Mouse (Mus musculus): ENCODE results near the gene Spcs2. TPM values are rescaled to one million over a fixed set of nuclear protein-coding genes. Genes with fewer than 3 reads are reported as not detected.

The Spcs2 gene
- polyA plus RNA-seq, 1 experiment from 2014 or later, result 360 TPM

DNA sequence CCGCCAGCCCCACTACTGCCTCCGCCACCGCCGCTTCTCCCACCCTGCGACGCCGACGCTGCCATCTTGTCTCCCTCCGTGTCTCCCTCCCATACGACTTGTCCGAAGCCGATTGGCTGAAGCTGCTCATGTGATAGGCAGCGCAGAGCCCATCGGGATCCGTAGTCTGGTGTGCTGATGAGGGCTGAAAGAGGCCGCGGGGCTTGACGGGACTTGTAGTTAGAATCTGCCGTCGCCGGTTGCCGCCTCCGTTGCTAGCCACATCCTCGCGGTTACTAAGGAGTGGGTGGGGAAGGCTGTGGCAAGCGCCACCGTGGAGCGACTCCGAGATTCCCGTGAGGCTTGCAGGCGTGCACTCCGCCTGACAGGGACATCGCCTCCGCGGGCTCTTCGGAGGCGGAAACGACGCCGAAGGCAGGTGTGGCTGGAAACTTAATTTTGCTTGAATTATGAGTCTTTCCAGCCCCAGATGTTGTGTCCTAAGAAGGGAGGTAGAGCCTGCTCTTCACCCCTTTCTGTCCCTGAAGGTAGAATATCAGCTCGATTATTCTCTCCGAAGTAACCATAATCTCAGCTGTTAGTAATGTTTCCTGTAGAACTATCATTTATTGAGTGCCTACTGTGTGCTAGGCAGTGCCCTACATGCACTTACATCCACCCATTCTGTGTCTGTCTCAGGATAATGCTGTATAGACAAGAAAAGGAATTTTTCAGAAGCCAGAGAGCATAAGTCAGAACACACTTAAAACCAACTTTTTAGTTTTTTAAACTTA is 4.3 kb downstream of the Spcs2 start, which contains the start of gene Xrra1:
TSS of gene Xrra1 (plus strand) at position 304 of the 773 bp plus-strand sequence.
- Histone ChIP-seq H3K4me3 (peak within 1 kb of the TSS; percentile 68), H3K27me3 (no peaks in the 10 kb centered on the region), H3K4me1 (peaks cover 19% of the 10 kb centered on the region), H3K9me3 (no peaks in the 10 kb centered on the region), H3K4me2 (peak within 1 kb of the TSS; percentile 87), H3K9ac (peak within 1 kb of the TSS; percentile 88), H3K36me3 (peaks cover 20% of the 10 kb centered on the region), H3K27ac (peak within 1 kb of the TSS; percentile 30; the same call in 1 of the 2 replicates)
- under 1% methylated on average over 42 of the region's 42 CpGs for WGBS
- peak; percentile 97 for ATAC-seq (ENCODE audit: insufficient number of reproducible peaks, insufficient read depth, low FRiP score, low TSS enrichment, low read depth)

DNA sequence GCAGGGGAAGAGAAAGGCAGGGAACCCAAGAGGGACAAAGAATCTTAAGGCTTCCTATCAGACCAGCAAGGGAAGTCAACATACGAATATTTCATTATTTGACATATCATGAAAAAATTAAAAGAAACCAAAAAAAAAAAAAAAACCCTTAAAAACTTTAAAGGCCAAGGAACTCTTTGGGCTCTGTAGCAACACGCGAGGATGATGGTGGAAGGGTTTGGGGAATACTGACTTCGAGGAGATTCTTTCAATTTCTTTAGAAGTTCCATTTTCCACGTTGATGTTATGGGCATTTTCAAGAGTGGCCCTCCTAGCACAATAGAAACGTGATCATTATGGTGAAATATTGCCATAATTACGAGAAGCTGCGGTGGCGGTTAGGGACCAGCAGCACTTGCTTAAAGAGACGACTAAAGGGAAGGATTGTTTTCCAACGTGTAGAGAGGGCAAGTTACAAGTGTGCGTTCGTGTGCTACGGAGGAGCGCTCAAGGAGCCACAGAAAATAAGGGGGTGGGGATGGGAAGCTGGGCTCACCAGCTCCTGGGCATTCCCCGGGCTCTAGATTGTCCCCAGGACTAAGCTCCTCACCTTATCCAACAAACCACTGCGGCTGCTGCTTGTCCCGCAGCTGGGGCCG is 5.0 kb downstream of the Spcs2 start:
- peak overlapping the region; percentile 88 for H3K9ac ChIP-seq
- peaks cover 27% of the 10 kb centered on the region for H3K36me3 ChIP-seq
- under 1% methylated on average over 19 of the region's 19 CpGs for WGBS
- H3K4me2 ChIP-seq, result peak overlapping the region; percentile 87
- peak overlapping the region; percentile 30; the same call in 1 of the 2 replicates for H3K27ac ChIP-seq
- peak overlapping the region; percentile 68 for H3K4me3 ChIP-seq
- H3K27me3 ChIP-seq, result no peaks in the 10 kb centered on the region
- no peaks in the 10 kb centered on the region for H3K9me3 ChIP-seq
- ATAC-seq (ENCODE audit: insufficient number of reproducible peaks, insufficient read depth, low FRiP score, low TSS enrichment, low read depth), result 0 out of 2 replicates have a peak, but pooled peaks have one; percentile 34
- H3K4me1 ChIP-seq, result peaks cover 19% of the 10 kb centered on the region

DNA sequence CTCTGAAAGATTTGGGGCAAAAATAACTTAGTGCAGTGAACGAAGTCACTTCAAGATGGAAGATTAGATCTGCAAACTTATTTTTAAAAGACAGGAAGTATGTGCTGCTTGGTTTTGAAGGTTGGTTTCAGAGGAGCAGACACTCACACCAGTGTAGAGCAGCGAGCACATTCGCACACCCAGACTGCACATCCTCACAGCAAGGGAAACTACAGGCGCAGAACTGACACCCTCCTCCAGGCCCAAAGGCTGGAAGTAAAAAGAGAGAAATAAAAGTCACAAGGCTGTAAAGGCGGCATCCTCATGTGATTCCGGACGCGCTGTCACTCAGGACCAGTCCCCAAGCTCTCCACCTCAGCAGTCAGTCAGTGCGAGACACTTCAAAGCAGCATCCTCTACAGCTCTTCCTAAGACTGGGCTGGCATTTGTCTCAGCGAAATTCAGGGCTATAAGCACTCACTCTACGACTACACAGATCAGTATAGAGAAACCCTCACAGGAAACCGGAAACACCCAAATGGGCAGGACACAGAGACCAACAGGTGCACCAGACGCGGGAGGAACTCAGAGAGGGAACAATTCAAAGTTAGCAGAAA is 6.9 kb downstream of the Spcs2 start:
- Histone ChIP-seq H3K4me2 (no peak overlapping the region), H3K4me1 (peaks cover 25% of the 10 kb centered on the region), H3K9me3 (no peaks in the 10 kb centered on the region), H3K27ac (no peak overlapping the region), H3K9ac (peak overlapping the region; percentile 22; the same call in 1 of the 2 replicates), H3K36me3 (peaks cover 34% of the 10 kb centered on the region), H3K27me3 (no peaks in the 10 kb centered on the region), H3K4me3 (0 out of 2 replicates have a peak overlapping the region, but pooled peaks have one; percentile 2)
- ATAC-seq (ENCODE audit: insufficient number of reproducible peaks, insufficient read depth, low FRiP score, low TSS enrichment, low read depth), result no peak
- WGBS, result 90% methylated on average over 14 of the region's 14 CpGs

DNA sequence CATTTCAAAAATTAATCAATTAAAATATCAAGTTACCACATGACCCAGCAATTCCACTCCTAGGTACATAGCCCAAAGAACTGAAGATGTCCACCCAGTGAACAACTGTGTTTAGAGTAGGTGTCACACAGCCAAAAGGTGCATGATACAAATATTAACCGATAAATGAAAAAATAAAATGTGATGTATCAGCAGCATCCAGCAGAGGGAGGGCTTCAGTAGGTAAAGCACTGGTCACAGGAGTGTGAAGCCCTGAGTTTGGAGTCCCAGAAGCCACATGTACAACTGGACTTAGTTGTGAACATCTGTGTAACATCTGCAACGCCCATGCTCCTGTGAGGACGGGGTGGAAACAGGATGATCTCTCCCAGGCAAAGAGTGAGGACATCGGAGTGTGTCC is 9.0 kb downstream of the Spcs2 start:
- H3K27me3 ChIP-seq, result no peaks in the 10 kb centered on the region
- H3K9ac ChIP-seq, result no peak overlapping the region
- 75% methylated on average over 4 of the region's 4 CpGs for WGBS
- H3K9me3 ChIP-seq, result no peaks in the 10 kb centered on the region
- ATAC-seq (ENCODE audit: insufficient number of reproducible peaks, insufficient read depth, low FRiP score, low TSS enrichment, low read depth), result no peak
- H3K4me3 ChIP-seq, result no peak overlapping the region
- H3K27ac ChIP-seq, result no peak overlapping the region
- H3K4me2 ChIP-seq, result no peak overlapping the region
- peaks cover 34% of the 10 kb centered on the region for H3K36me3 ChIP-seq
- peaks cover 25% of the 10 kb centered on the region for H3K4me1 ChIP-seq

DNA sequence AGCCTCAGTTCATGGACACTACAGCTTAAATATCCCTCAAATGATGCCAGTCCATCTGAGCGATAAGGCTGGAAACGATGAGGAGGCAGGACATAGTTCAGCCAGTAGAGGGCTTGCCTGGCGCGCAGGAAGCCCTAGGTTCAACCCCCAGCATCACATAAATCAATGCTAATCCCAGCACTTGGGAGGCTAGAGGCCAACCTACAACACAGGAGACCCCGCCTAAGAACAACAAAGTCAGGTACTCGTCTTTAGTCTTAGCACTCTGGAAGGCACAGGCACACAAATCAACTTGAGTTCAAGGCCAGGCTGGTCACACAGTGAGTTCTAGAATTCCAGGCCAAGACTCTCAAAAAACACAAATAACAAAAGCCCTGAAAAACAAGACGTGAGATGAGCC is 9.9 kb downstream of the Spcs2 start:
- WGBS, result 89% methylated on average over 7 of the region's 7 CpGs
- Histone ChIP-seq H3K9me3 (no peaks in the 10 kb centered on the region), H3K9ac (no peak overlapping the region), H3K27ac (no peak overlapping the region), H3K4me3 (no peak overlapping the region), H3K27me3 (no peaks in the 10 kb centered on the region), H3K4me1 (peaks cover 23% of the 10 kb centered on the region), H3K4me2 (no peak overlapping the region), H3K36me3 (peaks cover 42% of the 10 kb centered on the region)
- no peak for ATAC-seq (ENCODE audit: insufficient number of reproducible peaks, insufficient read depth, low FRiP score, low TSS enrichment, low read depth)

DNA sequence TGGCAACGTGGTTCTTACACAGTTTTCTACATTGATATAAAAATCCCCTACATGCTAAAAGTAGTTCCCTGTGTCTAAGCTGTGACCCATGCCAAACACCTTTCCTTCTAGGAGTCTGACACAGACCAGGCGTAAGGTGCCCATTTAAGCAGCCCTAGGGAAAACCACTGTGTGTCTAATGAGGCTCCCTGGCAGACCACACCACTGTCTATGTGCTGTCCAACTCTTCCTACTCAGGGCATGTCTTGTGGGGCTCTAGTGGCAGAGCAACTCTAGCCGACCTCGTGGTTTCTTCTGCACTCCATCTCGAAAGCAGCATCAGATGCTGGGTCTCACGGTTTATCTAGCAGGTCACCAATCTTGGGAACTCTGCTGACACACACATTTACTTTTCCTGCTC is 11.6 kb downstream of the Spcs2 start:
- H3K9ac ChIP-seq, result no peak overlapping the region

DNA sequence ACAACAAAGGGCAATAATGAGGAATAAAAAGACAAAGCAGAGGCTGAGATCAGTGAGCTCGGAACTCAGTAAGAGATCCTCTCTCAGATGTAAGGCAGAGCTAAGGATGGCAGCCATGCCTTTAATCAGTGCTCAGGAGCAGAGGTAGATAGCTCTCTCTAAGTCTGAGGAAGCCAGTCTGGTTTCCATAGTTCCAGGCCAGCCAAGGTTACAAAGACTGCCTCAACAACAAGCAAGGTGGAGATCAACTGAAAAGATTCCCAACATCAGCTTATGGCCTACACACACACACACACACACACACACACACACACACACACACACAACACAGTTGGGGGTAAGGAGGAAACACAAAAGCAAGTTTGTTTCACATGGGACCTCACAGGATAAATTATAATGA is 12.1 kb downstream of the Spcs2 start:
- H3K9me3 ChIP-seq, result no peaks in the 10 kb centered on the region
- H3K4me1 ChIP-seq, result peaks cover 7% of the 10 kb centered on the region; the same call in 1 of the 2 replicates
- H3K4me2 ChIP-seq, result no peak overlapping the region
- no peak overlapping the region for H3K4me3 ChIP-seq
- no peak overlapping the region for H3K27ac ChIP-seq
- 63% methylated on average over 1 of the region's 1 CpGs for whole genome bisulfite sequencing
- no peak for ATAC-seq (ENCODE audit: insufficient number of reproducible peaks, insufficient read depth, low FRiP score, low TSS enrichment, low read depth)
- no peaks in the 10 kb centered on the region for H3K27me3 ChIP-seq
- peaks cover 54% of the 10 kb centered on the region for H3K36me3 ChIP-seq
- no peak overlapping the region for H3K9ac ChIP-seq

More for the DNA sequence above, 11.6 kb downstream of the Spcs2 start:
- no peak for ATAC-seq (ENCODE audit: insufficient number of reproducible peaks, insufficient read depth, low FRiP score, low TSS enrichment, low read depth)
- no peaks in the 10 kb centered on the region for H3K9me3 ChIP-seq
- H3K4me1 ChIP-seq, result peaks cover 12% of the 10 kb centered on the region
- no peak overlapping the region for H3K4me2 ChIP-seq
- WGBS, result 83% methylated on average over 6 of the region's 6 CpGs
- no peaks in the 10 kb centered on the region for H3K27me3 ChIP-seq
- H3K36me3 ChIP-seq, result peaks cover 53% of the 10 kb centered on the region
- H3K27ac ChIP-seq, result no peak overlapping the region
- no peak overlapping the region for H3K4me3 ChIP-seq

DNA sequence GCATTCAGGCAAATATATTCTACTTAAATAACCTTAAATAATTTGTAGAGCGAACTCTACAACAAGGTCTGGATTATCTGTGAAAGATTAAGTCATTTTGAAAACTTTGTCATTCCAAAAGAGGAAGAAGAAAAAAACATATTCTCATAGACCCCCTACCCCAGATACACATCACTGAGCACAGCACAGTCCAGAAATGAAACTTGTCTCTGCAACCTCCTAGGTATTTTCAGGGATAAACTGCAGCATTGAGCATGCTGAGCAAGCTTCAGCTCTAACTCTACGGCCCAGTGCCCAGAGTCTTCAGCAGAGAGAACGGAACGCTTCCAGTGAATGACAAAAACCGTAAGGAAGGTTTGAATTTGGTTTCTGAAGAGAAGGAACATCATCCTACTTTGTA is 12.7 kb downstream of the Spcs2 start:
- H3K4me2 ChIP-seq, result no peak overlapping the region
- no peaks in the 10 kb centered on the region for H3K9me3 ChIP-seq
- no peaks in the 10 kb centered on the region for H3K27me3 ChIP-seq
- H3K4me3 ChIP-seq, result no peak overlapping the region
- WGBS, result 96% methylated on average over 5 of the region's 5 CpGs
- no peak for ATAC-seq (ENCODE audit: insufficient number of reproducible peaks, insufficient read depth, low FRiP score, low TSS enrichment, low read depth)
- no peak overlapping the region for H3K9ac ChIP-seq
- peaks cover 55% of the 10 kb centered on the region for H3K36me3 ChIP-seq
- 0 out of 2 replicates have a peak, but pooled peaks cover 6% of the 10 kb centered on the region for H3K4me1 ChIP-seq
- no peak overlapping the region for H3K27ac ChIP-seq

DNA sequence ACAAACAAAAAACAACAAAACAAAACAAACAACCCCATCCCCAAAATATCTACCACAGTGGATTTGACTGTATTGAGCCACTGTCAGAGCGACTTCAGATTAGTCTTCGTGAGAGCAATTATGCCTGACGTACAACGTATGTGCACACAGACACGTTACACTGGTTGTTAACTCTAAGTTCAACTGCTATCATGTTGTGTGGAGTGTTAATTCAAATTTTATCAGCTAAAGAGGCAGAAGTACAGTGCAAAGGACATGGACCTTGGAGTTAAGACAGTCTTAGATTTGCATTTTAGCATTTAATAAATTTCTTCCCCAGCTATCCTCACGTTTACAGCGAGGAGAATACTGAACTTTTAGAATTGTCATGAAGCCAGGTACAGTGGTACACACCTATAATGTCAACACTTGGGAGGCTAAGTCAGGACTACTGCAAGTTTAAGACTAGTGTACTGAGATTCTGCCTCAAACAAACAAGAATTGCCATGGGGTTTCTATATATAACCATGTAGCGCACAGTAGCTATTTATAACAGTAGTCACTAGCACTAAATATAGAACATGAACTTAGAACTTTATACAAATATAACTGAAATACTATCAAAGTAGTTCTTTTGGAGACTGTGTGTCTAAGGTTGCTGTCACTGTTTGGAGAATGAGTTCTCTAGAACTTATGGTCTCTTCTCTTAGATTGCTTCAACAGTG is 17.6 kb downstream of the Spcs2 start:
- Histone ChIP-seq H3K4me3 (no peak overlapping the region), H3K4me2 (no peak overlapping the region), H3K27me3 (no peaks in the 10 kb centered on the region), H3K4me1 (no peaks in the 10 kb centered on the region), H3K36me3 (peaks cover 74% of the 10 kb centered on the region), H3K9ac (no peak overlapping the region), H3K27ac (no peak overlapping the region), H3K9me3 (no peaks in the 10 kb centered on the region)
- no peak for ATAC-seq (ENCODE audit: insufficient number of reproducible peaks, insufficient read depth, low FRiP score, low TSS enrichment, low read depth)
- 94% methylated on average over 8 of the region's 8 CpGs for WGBS

DNA sequence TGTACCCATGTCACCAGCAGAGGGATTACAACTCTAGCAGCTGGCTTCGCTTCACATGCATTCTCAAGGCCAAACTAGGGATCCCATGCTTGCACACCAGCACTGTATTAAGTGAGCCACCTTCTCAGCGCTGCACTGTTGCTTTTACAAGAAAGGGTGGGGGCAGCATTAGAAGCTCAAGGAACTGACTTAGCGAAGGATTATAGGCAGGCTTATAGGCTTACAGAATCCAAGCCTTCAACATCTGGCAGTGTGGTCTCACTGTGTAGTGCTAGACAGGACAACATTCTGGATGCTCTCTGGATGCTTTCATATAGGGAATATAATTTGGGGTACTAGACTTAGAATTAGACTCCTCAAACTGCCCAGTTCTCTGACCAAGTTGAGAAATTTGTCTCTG is 25.0 kb downstream of the Spcs2 start:
- H3K27ac ChIP-seq, result no peak overlapping the region
- no peaks in the 10 kb centered on the region for H3K27me3 ChIP-seq
- 0 out of 2 replicates have a peak, but pooled peaks cover 5% of the 10 kb centered on the region for H3K4me1 ChIP-seq
- H3K4me2 ChIP-seq, result no peak overlapping the region
- no peak overlapping the region for H3K9ac ChIP-seq
- H3K4me3 ChIP-seq, result no peak overlapping the region
- H3K9me3 ChIP-seq, result no peaks in the 10 kb centered on the region
- ATAC-seq (ENCODE audit: insufficient number of reproducible peaks, insufficient read depth, low FRiP score, low TSS enrichment, low read depth), result no peak
- H3K36me3 ChIP-seq, result peaks cover 65% of the 10 kb centered on the region
- 87% methylated on average over 3 of the region's 3 CpGs for WGBS

DNA sequence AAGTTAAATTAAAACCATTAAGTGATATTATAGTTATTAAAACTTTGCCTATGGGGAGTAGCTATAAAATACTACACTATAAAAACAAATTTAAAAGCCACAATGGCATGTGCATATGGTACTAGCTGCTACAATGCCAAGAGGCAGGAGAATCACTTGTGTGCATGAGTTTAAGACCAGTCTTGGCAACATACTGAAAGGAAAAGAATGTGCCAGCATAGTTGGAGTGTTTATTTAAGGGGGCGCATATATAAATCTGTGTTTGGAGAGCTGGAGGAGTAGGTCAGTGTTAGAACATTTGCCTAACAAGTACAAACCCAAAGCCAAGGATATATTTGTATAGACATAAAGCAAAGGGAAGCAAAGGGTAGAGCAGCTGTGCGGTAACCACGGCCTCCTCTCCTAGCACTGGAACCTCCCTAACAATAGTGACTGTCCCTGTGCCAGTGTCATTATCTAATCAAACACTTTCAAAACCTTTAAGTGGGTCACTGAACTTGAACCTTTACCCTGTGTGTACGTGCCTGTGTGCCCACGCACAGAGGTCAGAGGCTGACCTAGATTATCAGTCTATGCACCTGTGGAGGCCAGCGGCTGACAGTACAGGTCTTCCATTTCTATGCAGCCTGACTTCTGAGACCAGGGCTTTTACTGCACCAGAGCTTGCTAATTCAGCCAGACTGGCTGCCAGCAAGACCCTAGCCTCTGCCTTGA is 25.7 kb downstream of the Spcs2 start:
- H3K9ac ChIP-seq, result no peak overlapping the region
- H3K4me3 ChIP-seq, result no peak overlapping the region
- no peaks in the 10 kb centered on the region for H3K27me3 ChIP-seq
- H3K4me2 ChIP-seq, result no peak overlapping the region
- H3K4me1 ChIP-seq, result 0 out of 2 replicates have a peak, but pooled peaks cover 5% of the 10 kb centered on the region
- WGBS, result 92% methylated on average over 6 of the region's 6 CpGs
- H3K9me3 ChIP-seq, result no peaks in the 10 kb centered on the region
- H3K36me3 ChIP-seq, result peaks cover 58% of the 10 kb centered on the region
- H3K27ac ChIP-seq, result no peak overlapping the region
- ATAC-seq (ENCODE audit: insufficient number of reproducible peaks, insufficient read depth, low FRiP score, low TSS enrichment, low read depth), result no peak
